Mouse (Mus musculus) embryonic facial prominence, embryonic 15.5 days (tissue): ENCODE measurements around the gene Klhl26. TPM values are rescaled to one million over a fixed set of nuclear protein-coding genes. Genes with fewer than 3 reads are reported as not detected.
A peak's percentile ranks its signal among the peaks of the same experiment; 100 is the strongest.

Experiments
- ATAC-seq: fragments of 200-750 bp; cut with Nextera tagmentation; 2 replicates; pipeline ENCODE4 v1.8.0; 2017; ENCODE audit warnings: low read depth, moderate TSS enrichment; ENCODE audit not compliant: insufficient number of reproducible peaks, low FRiP score, low TSS enrichment
- H3K27ac ChIP-seq: fragments of 300-500 bp; sonication (generic); replicated peaks from 2 replicates; pipeline ENCODE4 v1.5.1; 2015; ENCODE audit warnings: mild to moderate bottlenecking, inconsistent platforms
- H3K27me3 ChIP-seq: fragments of 300-500 bp; sonication (generic); 2 replicates; pipeline ENCODE4 v1.6.1; 2015; ENCODE audit warnings: inconsistent platforms
- H3K36me3 ChIP-seq: fragments of 300-500 bp; sonication (generic); 2 replicates; pipeline ENCODE4 v1.6.1; 2015; ENCODE audit warnings: mild to moderate bottlenecking, inconsistent platforms
- H3K4me1 ChIP-seq: fragments of 300-500 bp; sonication (generic); 2 replicates; pipeline ENCODE4 v1.6.1; 2015; ENCODE audit warnings: inconsistent platforms
- H3K4me2 ChIP-seq: fragments of 300-500 bp; sonication (generic); replicated peaks from 2 replicates; pipeline ENCODE4 v1.6.1; 2015; ENCODE audit warnings: mild to moderate bottlenecking, inconsistent platforms
- H3K4me3 ChIP-seq: fragments of 300-500 bp; sonication (generic); replicated peaks from 2 replicates; pipeline ENCODE4 v1.5.1; 2015; ENCODE audit warnings: mild to moderate bottlenecking, inconsistent platforms
- H3K9ac ChIP-seq: fragments of 300-500 bp; sonication (generic); 2 replicates; pipeline ENCODE4 v1.6.1; 2015; ENCODE audit warnings: inconsistent platforms
- H3K9me3 ChIP-seq: fragments of 300-500 bp; sonication (generic); replicated peaks from 2 replicates; pipeline ENCODE4 v1.6.1; 2016; ENCODE audit warnings: inconsistent platforms
- WGBS: fragments of 180-500 bp; shearing (Covaris S2); methylation state at CpG from one replicate; pipeline ENCODE4 v1.1.7; 2015; 5-methylcytosine and 5-hydroxymethylcytosine counted together
- polyA plus RNA-seq: library from polyadenylated mRNA; unstranded; fragments of >200 nt; fragmentation: Nextera tagmentation; extraction: Ambion mirVana; gene quantifications from 2 replicates; pipeline ENCODE4 v1.2.1, GENCODE M21; 2015

The Klhl26 gene
- polyA plus RNA-seq, 1 experiment from 2014 or later, result 28.1 TPM

DNA sequence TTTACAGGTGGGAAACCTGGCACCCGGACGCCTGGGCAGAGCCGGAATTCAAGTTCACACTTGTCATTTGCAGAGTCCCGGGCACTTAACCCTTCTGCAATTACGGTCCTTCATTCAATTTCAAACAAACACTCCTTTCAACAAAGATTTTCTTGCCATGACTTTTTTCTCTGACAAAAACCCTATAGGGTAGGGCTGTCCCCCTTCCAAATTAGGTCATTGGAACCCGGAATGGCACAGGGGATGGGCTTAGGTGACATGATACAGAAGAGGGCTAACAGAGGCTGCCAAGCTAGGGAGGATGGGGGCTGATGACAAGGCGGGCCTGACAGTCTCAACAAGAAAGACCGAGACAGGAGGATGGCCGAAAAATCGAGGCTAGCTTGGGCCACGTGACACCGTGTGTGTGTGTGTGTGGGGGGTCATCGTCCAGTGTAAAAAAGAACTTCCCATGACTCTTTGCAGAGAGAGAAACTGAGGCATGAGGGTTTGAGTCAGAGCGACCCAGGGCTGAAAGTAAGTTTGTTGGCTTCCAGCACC is 12.2 kb upstream of the Klhl26 start:
- 0 out of 2 replicates have a peak overlapping the region, but pooled peaks have one; percentile 4 for H3K9ac ChIP-seq
- H3K4me2 ChIP-seq, result peak overlapping the region; percentile 65
- no peaks in the 10 kb centered on the region for H3K36me3 ChIP-seq
- H3K27me3 ChIP-seq, result peaks cover 80% of the 10 kb centered on the region
- ATAC-seq, result no peak
- no peaks in the 10 kb centered on the region for H3K9me3 ChIP-seq
- WGBS, result 4% methylated on average over 14 of the region's 14 CpGs
- H3K4me3 ChIP-seq, result peak overlapping the region; percentile 36
- peak overlapping the region; percentile 39; the same call in 1 of the 2 replicates for H3K27ac ChIP-seq
- peaks cover 69% of the 10 kb centered on the region for H3K4me1 ChIP-seq

DNA sequence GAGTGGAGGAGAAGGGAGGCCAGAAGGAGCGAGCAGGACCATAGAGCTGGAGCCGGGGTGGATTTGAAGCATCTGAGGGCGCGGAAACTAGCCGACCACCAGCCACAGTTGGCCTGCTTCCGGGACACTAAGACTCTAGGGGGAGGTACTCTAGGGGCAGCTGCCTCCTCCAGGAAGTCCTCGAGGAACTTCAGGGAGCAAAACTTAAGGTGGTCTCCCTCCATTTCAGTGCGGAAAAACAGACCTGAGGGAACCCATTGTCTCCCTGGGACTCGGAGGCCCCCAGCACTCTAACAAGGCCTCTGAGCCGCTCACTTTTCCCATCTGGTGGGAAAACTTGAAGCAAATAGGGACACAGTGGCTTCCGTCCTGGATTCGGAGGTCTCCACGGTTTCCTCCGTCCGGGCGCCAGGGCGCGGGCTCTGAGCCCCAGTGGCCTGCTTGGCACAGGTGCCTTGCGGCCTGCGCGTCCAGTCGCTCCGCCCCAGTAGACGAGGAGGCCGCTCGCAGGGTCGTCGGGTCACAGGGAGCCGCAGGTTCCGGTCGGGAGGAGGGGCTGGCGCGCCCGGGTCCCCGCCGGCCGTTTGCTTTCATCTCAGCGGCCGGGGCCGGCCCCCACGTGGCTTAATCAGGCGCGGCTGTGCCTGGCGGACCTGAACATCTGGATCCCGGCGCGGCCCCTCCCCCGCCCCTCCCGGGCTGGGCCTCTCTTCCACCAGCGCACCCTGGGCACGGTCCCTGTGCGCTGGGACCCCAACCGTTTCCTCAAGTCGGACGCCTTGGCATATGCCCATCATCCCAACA is 11.4 kb upstream of the Klhl26 start:
- H3K4me1 ChIP-seq, result peaks cover 61% of the 10 kb centered on the region
- H3K4me2 ChIP-seq, result peak overlapping the region; percentile 65
- H3K9me3 ChIP-seq, result no peaks in the 10 kb centered on the region
- no peak for ATAC-seq
- no peak overlapping the region for H3K27ac ChIP-seq
- H3K4me3 ChIP-seq, result peak overlapping the region; percentile 31
- H3K9ac ChIP-seq, result no peak overlapping the region
- H3K36me3 ChIP-seq, result no peaks in the 10 kb centered on the region
- 5% methylated on average over 55 of the region's 55 CpGs for WGBS
- peaks cover 71% of the 10 kb centered on the region for H3K27me3 ChIP-seq

DNA sequence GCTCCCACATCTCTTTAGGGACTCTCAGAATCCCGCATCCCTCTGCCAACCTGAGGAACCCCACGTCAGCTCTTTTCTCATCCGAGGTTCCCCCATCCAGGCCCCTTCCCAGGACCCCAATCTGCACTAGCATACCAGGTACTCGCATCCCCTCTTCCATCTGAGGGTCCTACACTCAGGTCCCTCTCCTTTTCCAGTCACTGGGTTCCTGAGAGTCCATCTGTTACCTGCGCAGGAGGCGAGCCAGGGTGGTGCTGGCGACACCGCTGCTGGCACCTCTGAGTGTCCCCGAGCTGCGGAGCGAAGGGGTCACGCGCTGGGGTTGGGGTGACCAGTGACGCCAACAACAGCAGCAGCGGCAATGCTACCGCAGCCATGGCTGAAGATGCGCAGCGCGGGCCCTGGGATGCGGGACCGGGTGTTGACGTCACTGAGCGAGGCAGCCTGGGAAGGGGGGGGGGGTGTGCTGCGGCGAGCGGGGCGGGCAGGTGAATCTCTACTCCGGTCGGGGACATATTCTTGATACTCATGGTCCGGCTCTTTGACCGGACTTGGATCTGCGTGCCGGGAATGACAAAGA is 10.3 kb upstream of the Klhl26 start, which contains the start of gene Tmem59l:
TSS of gene Tmem59l (minus strand) at position 418 of the 580 bp plus-strand sequence.
- peak within 1 kb of the TSS; percentile 65 for H3K4me2 ChIP-seq
- no peaks in the 10 kb centered on the region for H3K9me3 ChIP-seq
- no peaks in the 10 kb centered on the region for H3K36me3 ChIP-seq
- no peak within 1 kb of the TSS for H3K9ac ChIP-seq
- ATAC-seq, result no peak
- 7% methylated on average over 33 of the region's 33 CpGs for WGBS
- H3K4me3 ChIP-seq, result peak within 1 kb of the TSS; percentile 32
- H3K27ac ChIP-seq, result no peak within 1 kb of the TSS
- peaks cover 49% of the 10 kb centered on the region for H3K4me1 ChIP-seq
- peaks cover 61% of the 10 kb centered on the region for H3K27me3 ChIP-seq

DNA sequence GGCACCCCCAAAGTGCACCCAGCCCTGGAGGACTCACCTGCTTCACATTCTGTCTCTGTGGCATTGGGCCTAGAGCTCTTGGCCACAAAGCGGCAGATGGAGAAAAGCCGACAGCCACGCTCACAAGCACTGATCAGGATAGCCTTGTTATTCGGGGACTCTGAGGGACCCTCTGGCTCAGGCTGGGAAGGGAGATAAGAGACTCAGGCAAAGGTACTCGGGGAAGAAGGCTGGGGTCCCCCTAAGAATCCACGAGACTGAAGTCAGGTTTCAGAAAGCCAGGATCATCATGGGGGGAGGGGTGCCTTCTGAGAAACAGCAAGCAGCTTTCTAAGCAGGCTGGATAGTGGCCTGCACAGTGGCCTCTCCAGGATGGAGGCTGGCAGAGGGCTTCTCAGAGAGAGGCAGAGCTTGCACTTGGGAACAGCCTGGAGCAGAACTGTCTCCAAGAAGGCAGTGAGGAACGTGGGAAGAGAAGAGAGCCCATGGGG is 9.5 kb upstream of the Klhl26 start:
- peak overlapping the region; percentile 48; the same call in 1 of the 2 replicates for H3K4me2 ChIP-seq
- H3K4me1 ChIP-seq, result peaks cover 41% of the 10 kb centered on the region
- no peak overlapping the region for H3K27ac ChIP-seq
- ATAC-seq, result no peak
- 46% methylated on average over 7 of the region's 7 CpGs for WGBS
- no peak overlapping the region for H3K4me3 ChIP-seq
- no peak overlapping the region for H3K9ac ChIP-seq
- no peaks in the 10 kb centered on the region for H3K36me3 ChIP-seq
- H3K9me3 ChIP-seq, result no peaks in the 10 kb centered on the region
- H3K27me3 ChIP-seq, result peaks cover 53% of the 10 kb centered on the region

DNA sequence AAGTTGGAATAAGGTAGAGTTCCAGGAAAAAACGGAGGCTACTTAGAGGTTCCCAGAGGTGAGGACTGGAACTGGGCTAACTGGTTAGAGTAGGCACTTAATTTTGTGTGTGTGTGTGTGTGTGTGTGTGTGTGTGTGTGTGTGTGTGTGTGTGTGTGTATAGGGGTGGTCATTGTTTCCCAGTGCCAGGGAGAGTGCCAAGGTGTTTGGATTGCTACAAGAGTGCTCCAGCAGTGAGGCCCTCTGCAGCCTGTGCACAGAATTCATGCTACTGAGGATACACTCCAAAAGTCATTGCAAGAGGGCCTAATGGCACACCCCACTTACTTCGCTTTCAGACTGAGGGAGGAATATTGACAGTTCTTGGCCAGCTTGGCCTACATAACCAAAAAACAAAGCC is 6.2 kb upstream of the Klhl26 start:
- Histone ChIP-seq H3K36me3 (no peaks in the 10 kb centered on the region), H3K9ac (no peak overlapping the region), H3K27ac (no peak overlapping the region), H3K4me1 (peaks cover 11% of the 10 kb centered on the region), H3K9me3 (no peaks in the 10 kb centered on the region), H3K27me3 (peaks cover 21% of the 10 kb centered on the region), H3K4me3 (no peak overlapping the region), H3K4me2 (no peak overlapping the region)
- no peak for ATAC-seq
- WGBS, result 52% methylated on average over 2 of the region's 2 CpGs

DNA sequence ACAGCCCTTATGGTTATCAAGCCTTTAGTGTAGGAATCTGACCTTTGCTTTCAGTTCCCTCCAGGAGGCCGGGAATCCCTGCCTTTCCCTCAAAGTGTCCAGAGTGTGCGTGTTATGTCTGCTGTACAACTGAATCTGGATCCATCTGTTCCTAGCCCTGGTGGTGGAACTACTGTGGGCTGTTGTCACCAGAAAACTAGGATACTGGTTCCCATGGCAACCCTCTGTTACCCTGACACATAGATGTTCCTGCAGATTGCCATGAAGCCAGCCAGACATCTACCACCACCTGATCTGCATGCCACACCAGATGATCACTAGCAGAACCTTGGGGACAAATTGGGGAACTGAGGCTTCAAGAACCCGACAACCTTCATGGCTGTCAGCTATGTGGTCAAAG is 5.1 kb upstream of the Klhl26 start:
- no peak overlapping the region for H3K4me2 ChIP-seq
- no peak for ATAC-seq
- H3K4me1 ChIP-seq, result peaks cover 14% of the 10 kb centered on the region
- 79% methylated on average over 3 of the region's 3 CpGs for WGBS
- H3K27me3 ChIP-seq, result peaks cover 14% of the 10 kb centered on the region
- no peak overlapping the region for H3K4me3 ChIP-seq
- no peaks in the 10 kb centered on the region for H3K36me3 ChIP-seq
- H3K27ac ChIP-seq, result no peak overlapping the region
- H3K9ac ChIP-seq, result no peak overlapping the region
- no peaks in the 10 kb centered on the region for H3K9me3 ChIP-seq

DNA sequence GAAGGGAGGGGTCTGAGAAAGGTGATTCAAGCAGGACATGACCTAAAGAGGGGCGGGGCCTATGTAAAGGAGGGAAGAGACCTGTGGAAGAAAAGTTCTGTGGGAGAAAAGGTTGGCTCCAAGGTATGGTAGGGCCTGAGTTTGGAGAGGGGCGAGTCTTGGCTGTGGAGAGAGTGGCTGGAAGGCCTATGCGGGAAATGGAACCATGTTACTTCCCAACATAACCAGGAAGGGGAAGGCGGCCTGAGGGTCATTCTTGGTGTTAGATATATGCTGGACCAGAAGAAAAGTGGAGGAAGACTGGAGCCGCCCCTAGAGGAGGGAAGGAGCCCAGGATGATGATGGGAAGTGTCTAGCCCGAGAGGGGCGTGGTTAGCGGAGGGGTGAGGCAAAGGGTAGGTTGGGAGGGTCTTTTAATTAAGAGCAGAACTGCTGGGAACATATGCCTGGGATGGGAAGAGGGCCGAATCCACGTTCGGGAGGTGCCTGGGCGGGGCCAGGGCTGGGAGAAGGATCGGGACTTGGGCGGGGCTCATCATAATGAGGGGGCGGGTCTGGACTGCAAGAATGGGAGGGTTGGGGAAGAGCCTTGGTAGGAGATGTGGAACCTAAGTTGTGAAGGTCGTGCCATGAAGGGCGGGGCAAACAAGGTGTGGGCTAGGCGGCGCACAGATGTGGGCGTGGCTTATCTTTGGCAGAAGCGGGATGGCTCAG is 658 bp upstream of the Klhl26 start:
- Histone ChIP-seq H3K27ac (peak overlapping the region; percentile 67), H3K4me2 (peak overlapping the region; percentile 85), H3K9me3 (no peaks in the 10 kb centered on the region), H3K9ac (no peak overlapping the region), H3K27me3 (no peaks in the 10 kb centered on the region), H3K4me3 (peak overlapping the region; percentile 91), H3K4me1 (peaks cover 30% of the 10 kb centered on the region), H3K36me3 (no peaks in the 10 kb centered on the region)
- ATAC-seq, result peak; percentile 54
- WGBS, result 2% methylated on average over 21 of the region's 21 CpGs

DNA sequence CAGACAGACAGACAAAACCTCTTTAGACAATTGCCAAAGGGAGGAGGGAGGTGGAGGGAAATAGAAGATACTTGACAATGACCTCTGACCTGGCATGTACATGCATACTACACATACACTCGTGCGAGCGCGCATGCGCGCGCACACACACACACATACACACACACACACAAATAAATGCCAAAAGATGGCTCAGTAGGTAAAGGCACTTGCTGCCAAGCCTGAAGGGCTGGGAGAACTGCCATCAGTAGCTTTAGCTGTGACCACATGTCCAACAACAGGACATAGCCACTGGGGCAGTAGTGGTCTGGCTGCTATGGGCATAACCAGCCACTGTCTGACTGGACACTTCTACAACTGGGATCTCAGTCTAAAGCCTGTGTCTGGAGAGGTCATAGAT is 4.9 kb downstream of the Klhl26 start:
- Histone ChIP-seq H3K27ac (no peak overlapping the region), H3K9ac (no peak overlapping the region), H3K9me3 (no peaks in the 10 kb centered on the region), H3K36me3 (0 out of 2 replicates have a peak, but pooled peaks cover 3% of the 10 kb centered on the region), H3K4me3 (no peak overlapping the region), H3K4me1 (peaks cover 29% of the 10 kb centered on the region), H3K4me2 (no peak overlapping the region), H3K27me3 (no peaks in the 10 kb centered on the region)
- ATAC-seq, result no peak
- 98% methylated on average over 7 of the region's 7 CpGs for WGBS

DNA sequence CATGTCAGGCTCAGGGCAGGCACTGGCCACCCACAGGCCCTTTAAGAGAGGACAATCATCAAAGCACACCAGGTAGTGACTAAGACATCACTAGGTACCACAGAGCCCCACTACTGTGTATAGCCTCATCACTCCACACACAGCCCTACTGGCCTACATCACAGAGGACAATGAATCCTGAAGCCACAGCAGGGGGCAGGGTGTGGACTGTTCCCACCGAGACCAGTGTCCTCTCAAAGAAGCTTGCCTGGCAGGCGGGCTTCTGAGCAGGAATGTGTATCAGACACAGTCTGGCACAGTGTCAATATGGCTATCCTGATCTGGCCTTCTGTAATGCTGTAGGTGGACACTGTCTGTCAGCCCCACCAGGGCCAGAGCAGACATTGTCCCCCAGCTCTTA is 6.8 kb downstream of the Klhl26 start:
- no peaks in the 10 kb centered on the region for H3K9me3 ChIP-seq
- peaks cover 10% of the 10 kb centered on the region; the same call in 1 of the 2 replicates for H3K36me3 ChIP-seq
- no peak overlapping the region for H3K27ac ChIP-seq
- 61% methylated on average over 2 of the region's 2 CpGs for WGBS
- H3K4me1 ChIP-seq, result peaks cover 26% of the 10 kb centered on the region
- no peak overlapping the region for H3K9ac ChIP-seq
- no peaks in the 10 kb centered on the region for H3K27me3 ChIP-seq
- no peak for ATAC-seq
- no peak overlapping the region for H3K4me3 ChIP-seq
- no peak overlapping the region for H3K4me2 ChIP-seq

DNA sequence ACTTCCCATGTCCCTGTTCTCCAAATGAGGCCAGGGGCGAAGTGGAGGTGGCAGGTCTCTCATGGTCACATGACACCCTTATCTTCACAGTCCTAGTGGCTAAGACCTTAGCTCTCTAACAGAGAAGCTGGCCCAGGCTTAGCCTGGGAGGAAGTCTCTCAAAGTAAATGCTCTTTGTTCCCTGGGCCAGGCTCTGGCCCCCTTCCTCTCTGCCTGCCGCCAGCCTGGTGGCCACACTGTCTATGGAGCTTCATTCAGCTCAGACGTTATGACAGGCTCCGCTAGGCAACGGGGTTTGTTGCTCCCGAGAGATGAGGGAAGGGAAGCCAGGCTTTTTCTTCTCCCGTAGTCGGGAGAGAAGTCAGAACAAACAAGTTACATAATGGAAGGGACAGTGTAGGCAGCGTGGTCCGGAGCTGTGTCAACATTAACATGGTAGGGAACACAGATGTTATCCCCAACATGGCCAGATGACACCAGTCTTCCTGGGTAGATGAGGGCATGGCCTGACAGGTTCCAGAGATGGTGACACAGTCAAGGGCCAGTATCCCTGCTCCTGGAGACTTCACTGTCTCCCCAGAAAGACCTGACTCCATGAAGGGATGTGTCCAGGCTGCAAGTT is 7.4 kb downstream of the Klhl26 start:
- H3K4me1 ChIP-seq, result peaks cover 25% of the 10 kb centered on the region
- no peak overlapping the region for H3K4me3 ChIP-seq
- ATAC-seq, result no peak
- no peak overlapping the region for H3K4me2 ChIP-seq
- peaks cover 10% of the 10 kb centered on the region; the same call in 1 of the 2 replicates for H3K36me3 ChIP-seq
- H3K27me3 ChIP-seq, result no peaks in the 10 kb centered on the region
- H3K9ac ChIP-seq, result no peak overlapping the region
- WGBS, result 55% methylated on average over 10 of the region's 10 CpGs
- no peaks in the 10 kb centered on the region for H3K9me3 ChIP-seq
- no peak overlapping the region for H3K27ac ChIP-seq
